Mouse (Mus musculus) cerebellum, adult 11-12 months (tissue): Measurements from ENCODE around the gene Gm17577.
"Not testable (repeated sequence)": the region's sequence is repeated elsewhere in the genome, so short reads cannot be mapped to it uniquely, and the experiment has no call there.

Experiments
- DNase-seq: peaks from one replicate; pipeline ENCODE4 v3.0.0; 2022

The Gm17577 gene

GRCm38 (mm10) chrX:123246807-123247206 lies at the start of gene Gm17577:
Gene Gm17577, minus strand, starts transcription at chrX:123246907.
- DNase-seq: not testable (repeated sequence)

- DNase-seq: not testable (repeated sequence)
These were observed 24.3 kb downstream of the Gm17577 start, which contains the start of gene Srsx for GRCm38 (mm10) chrX:123222381-123222780. Gene Srsx, minus strand, starts transcription at chrX:123222481.
